Mouse (Mus musculus) cerebellum, adult 8-10 months (tissue): ENCODE data around the gene Tgfbr2.

Source experiments
- DNase-seq: peaks from one replicate; pipeline ENCODE4 v3.0.0; 2022

The Tgfbr2 gene

DNA sequence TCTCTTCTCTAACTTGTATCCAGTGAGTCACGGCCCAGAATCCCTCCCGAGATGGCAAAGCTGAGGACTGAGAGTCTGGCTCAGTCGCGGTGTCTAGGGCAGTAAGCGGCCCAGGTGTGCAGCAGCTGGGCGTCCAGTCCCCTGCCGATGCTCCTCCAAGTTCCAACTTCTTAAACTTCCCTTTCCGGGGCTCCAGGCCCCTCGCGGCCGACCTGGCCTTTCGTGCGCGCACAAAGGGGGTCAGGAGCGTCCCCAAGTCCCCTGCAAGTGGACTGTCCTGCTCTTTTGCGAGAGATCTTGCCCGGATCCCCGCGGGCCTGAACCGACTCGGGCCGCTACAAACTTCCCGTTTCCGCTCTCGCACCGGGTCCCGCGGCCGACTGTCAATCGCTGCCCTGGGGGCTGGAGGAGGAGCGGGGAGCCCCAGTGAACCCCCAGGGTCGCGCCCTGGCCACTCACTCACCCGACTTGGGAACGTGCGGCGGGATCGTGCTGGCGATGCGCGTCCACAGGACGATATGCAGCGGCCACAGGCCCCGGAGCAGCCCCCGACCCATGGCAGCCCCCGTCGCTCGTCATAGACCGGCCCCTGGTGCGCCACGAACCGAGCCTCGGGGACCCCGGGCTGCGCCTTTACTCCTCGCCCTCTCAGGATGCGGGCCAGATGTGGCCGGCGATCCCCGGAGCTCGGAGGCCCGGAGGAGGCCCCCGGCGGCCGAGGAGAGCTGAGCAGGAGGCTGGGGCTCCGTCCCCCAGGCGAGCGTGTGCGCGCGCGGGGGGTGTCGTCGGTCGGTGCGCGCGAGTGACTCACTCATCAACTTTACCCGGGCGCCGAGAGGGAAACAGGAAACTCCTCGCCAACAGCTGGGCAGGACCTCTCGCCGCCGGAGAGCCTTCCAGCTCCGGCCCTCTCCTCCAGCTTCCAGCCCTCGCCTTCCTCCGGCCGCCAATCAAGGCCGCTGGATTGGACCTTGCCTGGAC is at the start of gene Tgfbr2:
Tgfbr2 (minus strand) TSS at position 880 of the 981 bp plus-strand sequence.
- no peak for DNase-seq

- DNase-seq = no peak
These were observed 48.2 kb upstream of the Tgfbr2 start for GRCm38 (mm10) chr9:116223368-116223767.

- DNase-seq = no peak
These were observed 47.5 kb upstream of the Tgfbr2 start for GRCm38 (mm10) chr9:116222643-116223042.

GRCm38 (mm10) chr9:116222000-116222399 is 46.8 kb upstream of the Tgfbr2 start:
- DNase-seq = no peak

DNA sequence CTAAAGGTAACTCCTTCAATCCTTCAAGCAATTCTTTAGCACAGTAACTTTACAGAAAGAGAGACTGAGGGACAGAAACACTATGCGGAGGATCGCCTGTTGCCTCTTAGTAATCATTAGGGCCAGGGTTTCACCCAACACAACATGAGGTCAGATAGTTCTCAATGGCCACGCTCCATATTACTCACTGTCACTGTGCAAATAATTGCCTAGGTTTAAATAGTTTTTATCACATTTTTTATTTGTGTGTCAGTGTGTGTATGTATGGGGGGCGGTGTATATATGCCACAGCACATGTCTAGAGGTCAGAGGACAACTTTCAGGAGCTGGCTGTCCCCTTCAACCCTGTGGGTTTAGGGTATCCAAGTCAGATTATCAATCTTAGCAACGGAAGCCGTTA is 46.4 kb upstream of the Tgfbr2 start:
- DNase-seq = no peak

DNA sequence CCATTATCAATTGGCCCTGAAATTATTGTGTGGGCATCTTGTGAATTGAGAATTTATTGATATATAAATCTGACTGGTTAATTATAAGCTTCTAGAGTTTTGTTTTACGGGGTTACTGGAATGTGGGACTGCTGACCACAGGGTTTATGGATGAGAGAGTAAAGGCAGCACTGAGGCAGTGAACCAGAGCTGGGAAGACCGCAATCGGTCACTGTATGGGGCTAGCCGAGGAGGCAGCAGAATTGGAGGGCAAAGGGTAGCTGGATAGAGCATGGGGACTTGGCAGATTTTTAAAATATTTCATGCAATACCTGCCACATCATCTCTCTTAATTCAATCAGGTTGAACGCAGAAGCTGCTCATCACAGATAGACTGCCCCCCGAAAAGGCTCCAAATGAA is 45.5 kb upstream of the Tgfbr2 start:
- no peak for DNase-seq

GRCm38 (mm10) chr9:116220159-116220515 is 45.0 kb upstream of the Tgfbr2 start:
- DNase-seq = no peak

- no peak for DNase-seq
These were observed 44.3 kb upstream of the Tgfbr2 start for GRCm38 (mm10) chr9:116219234-116220158.

DNA sequence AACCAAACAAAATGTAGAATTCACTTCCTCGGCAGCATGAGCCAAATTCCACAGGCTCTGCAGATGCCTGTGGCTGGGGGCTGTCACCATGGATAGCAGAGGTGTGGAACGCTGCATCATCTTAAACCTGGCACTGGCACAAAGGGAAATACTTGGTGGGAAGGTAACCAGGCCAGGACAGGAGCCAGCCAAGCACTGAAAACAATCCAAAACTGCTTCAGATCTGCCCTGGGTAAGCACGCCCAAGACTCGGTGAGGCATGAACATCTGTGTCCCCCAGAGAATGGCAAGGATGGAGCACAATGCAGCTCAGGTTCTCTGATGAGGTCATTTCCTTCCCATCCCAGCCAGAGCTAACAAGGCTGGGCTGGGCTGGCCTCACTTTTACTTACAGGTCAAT is 43.6 kb upstream of the Tgfbr2 start:
- DNase-seq = no peak

DNA sequence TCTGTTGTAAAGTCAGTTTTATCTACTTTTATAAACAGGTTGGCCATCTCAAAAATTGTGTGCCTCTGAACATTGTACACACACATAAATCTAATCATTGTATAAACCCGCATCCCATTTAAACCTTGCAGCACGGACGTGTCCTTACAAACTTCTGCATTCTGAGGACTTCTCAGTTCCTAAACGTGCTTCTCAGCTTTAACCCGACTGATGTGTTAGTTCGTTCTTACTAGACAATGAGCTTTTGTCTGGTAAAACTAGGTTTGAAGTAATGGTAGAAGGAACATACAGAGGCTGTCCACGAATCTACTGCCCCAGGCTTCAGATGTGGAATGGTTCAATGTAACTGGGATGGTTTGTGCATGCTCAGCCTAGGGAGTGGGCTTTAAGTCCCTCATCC is 41.9 kb upstream of the Tgfbr2 start:
- no peak for DNase-seq

GRCm38 (mm10) chr9:116216677-116217076 is 41.5 kb upstream of the Tgfbr2 start:
- no peak for DNase-seq

GRCm38 (mm10) chr9:116214296-116214695 is 39.1 kb upstream of the Tgfbr2 start:
- DNase-seq = no peak

- DNase-seq = no peak
These were observed 37.9 kb upstream of the Tgfbr2 start for GRCm38 (mm10) chr9:116212915-116213619.

- no peak for DNase-seq
These were observed 36.9 kb upstream of the Tgfbr2 start for GRCm38 (mm10) chr9:116212069-116212468.

GRCm38 (mm10) chr9:116208169-116208904 is 33.2 kb upstream of the Tgfbr2 start:
- no peak for DNase-seq

- no peak for DNase-seq
These were observed 31.7 kb upstream of the Tgfbr2 start for GRCm38 (mm10) chr9:116206901-116207300.

DNA sequence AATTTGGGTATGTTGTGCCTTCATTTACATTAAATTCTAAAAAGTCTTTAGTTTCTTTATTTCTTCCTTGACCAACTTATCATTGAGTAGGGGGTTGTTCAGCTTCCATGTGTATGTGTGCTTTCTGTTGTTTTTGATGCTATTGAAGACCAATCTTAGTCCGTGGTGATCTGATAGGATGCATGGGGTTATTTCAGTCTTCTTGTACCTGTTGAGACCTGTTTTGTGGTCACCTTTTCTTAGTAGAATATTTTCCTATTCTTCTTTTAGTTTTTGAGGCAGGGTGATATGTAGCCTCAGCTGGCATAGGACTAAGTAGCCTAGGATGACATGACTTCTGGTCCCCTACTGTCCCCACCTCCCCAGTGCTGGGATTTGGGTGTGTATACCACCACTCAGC is 28.5 kb upstream of the Tgfbr2 start:
- no peak for DNase-seq

DNA sequence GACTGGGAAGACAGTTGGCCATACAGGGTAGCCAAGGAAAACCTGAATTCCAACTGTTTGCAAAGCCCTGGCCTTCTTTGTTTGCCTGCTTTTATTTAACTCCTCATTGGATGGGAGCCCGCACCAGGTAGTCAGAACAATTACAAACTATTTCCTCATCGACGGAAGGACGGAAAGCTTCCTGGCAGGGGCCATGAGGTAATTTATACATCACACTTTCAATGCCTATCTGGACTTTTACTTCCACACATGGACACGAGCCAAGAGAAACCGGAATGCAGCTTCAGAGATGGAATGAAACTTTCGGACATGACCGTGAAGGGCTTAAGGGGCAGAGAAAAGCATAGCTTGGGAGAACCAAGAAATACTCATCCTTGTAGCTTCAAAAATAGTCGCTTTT is 24.0 kb upstream of the Tgfbr2 start:
- DNase-seq = no peak

GRCm38 (mm10) chr9:116198488-116198887 is 23.3 kb upstream of the Tgfbr2 start:
- no peak for DNase-seq

DNA sequence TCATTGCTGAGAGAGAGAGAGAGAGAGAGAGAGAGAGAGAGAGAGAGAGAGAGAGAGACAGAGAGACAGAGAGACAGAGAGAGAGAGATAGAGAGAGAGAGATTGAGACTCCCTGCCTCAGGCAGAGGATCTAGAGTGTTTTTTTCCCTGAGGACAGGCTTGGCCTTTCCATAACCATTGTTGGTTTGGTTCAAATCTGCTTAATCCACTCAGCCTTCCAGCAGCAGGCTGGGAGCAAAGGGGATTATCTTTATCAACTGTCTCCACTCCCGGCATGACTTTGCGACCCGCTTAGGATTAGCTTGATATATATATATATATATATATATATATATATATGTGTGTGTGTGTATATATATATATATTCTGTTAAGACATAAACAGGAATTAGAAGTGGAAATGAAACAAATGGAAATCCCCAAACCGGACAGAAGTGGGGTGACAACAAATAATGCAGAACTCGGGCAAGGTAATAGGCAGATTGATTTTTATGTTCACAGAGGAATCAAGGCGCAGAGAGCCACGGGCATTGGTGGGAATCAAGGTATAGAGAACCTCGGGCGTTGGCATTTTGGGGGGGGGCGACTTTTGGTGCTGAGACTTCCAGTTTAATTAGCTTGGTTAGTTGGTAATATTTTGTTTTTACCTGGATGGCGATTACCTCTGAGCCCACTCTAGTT is 22.5 kb upstream of the Tgfbr2 start:
- no peak for DNase-seq

DNA sequence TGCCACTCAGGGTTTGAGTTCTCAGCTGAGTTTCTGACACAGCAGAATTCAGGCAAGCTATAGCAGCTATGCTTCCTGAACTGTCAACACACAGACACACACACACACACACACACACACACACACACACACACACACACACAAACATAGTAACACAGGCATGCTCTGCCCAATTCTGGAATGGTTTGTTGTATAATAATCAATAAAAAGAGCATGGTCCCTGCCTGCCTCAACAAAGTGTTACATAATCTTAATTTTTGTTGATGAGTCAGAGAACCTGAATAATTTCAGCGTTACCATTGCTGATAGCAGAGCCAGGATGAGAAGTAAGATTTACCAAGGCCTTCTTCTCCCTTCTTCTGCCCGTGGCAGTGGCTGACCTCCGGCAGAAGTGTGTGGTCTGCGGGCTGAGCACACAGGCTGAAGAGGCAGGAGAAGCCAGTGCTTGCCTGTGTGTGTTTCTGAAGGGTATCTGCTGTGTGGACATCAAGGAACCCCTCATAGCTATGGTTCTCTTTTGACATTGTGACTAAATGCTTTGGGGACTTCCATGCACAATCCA is 18.8 kb upstream of the Tgfbr2 start:
- DNase-seq = no peak
